Mouse (Mus musculus): ENCODE data around the gene Vav3. TPM values are rescaled to one million over a fixed set of nuclear protein-coding genes. Genes with fewer than 3 reads are reported as not detected.

Gene Vav3
- polyA plus RNA-seq, 1 experiment from 2014 or later: 10.3 TPM

GRCm38 (mm10) chr3:109711751-109712150 lies 371.3 kb downstream of the Vav3 start:
- Histone ChIP-seq H3K9me3 (ENCODE audit: control insufficient read depth, low read length) (no peaks in the 10 kb centered on the region), H3K36me3 (ENCODE audit: control insufficient read depth, insufficient read depth, low read length) (no peaks in the 10 kb centered on the region), H3K4me1 (ENCODE audit: control insufficient read depth, insufficient read depth, low read depth, low read length) (no peaks in the 10 kb centered on the region), H3K27ac (ENCODE audit: low read depth, low read length) (no peak overlapping the region), H3K4me3 (ENCODE audit: low read length) (no peak overlapping the region), H3K4me2 (ENCODE audit: low read length) (no peak overlapping the region), H3K27me3 (replicated peaks; ENCODE audit: control insufficient read depth, insufficient read depth, low read length) (no peaks in the 10 kb centered on the region), H3K9ac (ENCODE audit: low read depth, low read length) (no peak overlapping the region)
- no peak for ATAC-seq
- WGBS: 88% methylated on average over 7 of the region's 7 CpGs

DNA sequence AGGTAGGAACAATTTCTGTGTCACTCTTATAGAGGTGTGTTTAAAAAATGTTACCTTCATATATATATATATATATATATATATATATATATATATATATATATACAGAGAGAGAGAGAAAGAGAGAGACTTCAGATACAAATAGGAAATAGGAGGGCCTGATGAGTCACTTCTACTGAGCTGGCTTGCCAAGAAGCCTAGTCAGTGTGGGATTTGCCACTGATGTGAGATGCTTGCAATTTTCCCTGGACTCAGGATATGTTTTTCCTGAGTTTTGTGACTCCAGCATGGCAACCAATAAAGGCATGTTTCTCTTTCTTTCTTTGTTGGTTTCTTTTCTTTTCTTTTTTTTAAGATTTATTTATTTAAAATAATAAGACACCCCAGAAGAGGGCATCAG lies 374.0 kb downstream of the Vav3 start:
- Histone ChIP-seq H3K4me3 (ENCODE audit: low read length) (no peak overlapping the region), H3K4me1 (ENCODE audit: control insufficient read depth, insufficient read depth, low read depth, low read length) (no peaks in the 10 kb centered on the region), H3K9ac (ENCODE audit: low read depth, low read length) (no peak overlapping the region), H3K27me3 (replicated peaks; ENCODE audit: control insufficient read depth, insufficient read depth, low read length) (no peaks in the 10 kb centered on the region), H3K27ac (ENCODE audit: low read depth, low read length) (no peak overlapping the region), H3K36me3 (ENCODE audit: control insufficient read depth, insufficient read depth, low read length) (no peaks in the 10 kb centered on the region), H3K9me3 (ENCODE audit: control insufficient read depth, low read length) (no peaks in the 10 kb centered on the region), H3K4me2 (ENCODE audit: low read length) (no peak overlapping the region)
- no peak for ATAC-seq

GRCm38 (mm10) chr3:109721753-109722152 lies 381.3 kb downstream of the Vav3 start:
- WGBS: 95% methylated on average over 3 of the region's 3 CpGs

DNA sequence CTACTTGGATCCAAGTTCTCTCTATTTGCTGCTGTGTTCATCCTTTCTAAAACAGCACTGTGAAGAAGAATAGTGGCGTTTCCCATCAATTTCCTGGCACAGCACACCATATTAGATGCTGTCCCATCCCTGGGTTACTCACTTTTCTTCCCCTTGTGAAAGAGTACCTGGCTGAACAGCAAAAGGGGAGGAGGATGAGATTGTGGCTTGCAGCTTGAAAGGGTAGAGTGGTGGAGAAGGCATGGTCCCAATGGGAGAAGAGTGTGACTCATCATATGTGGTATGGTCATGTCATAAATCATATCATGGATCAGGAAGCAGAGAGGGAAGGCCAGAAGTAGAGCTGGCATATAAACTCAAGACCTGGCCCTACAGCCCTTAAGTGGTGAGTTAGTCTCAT lies 386.3 kb downstream of the Vav3 start:
- Histone ChIP-seq H3K9ac (ENCODE audit: low read depth, low read length) (no peak overlapping the region), H3K4me3 (ENCODE audit: low read length) (no peak overlapping the region), H3K27me3 (replicated peaks; ENCODE audit: control insufficient read depth, insufficient read depth, low read length) (no peaks in the 10 kb centered on the region), H3K4me1 (ENCODE audit: control insufficient read depth, insufficient read depth, low read depth, low read length) (peaks cover 5% of the 10 kb centered on the region; the same call in 1 of the 2 replicates), H3K4me2 (ENCODE audit: low read length) (no peak overlapping the region), H3K27ac (ENCODE audit: low read depth, low read length) (no peak overlapping the region), H3K9me3 (ENCODE audit: control insufficient read depth, low read length) (no peaks in the 10 kb centered on the region), H3K36me3 (ENCODE audit: control insufficient read depth, insufficient read depth, low read length) (no peaks in the 10 kb centered on the region)
- ATAC-seq: no peak
- 79% methylated on average over 1 of the region's 1 CpGs for WGBS

More at GRCm38 (mm10) chr3:109721753-109722152, 381.3 kb downstream of the Vav3 start:
- H3K27ac ChIP-seq (ENCODE audit: low read depth, low read length): no peak overlapping the region
- no peaks in the 10 kb centered on the region for H3K9me3 ChIP-seq (ENCODE audit: control insufficient read depth, low read length)
- ATAC-seq: no peak
- no peaks in the 10 kb centered on the region for H3K4me1 ChIP-seq (ENCODE audit: control insufficient read depth, insufficient read depth, low read depth, low read length)
- H3K4me2 ChIP-seq (ENCODE audit: low read length): no peak overlapping the region
- H3K4me3 ChIP-seq (ENCODE audit: low read length): no peak overlapping the region
- H3K27me3 ChIP-seq (replicated peaks; ENCODE audit: control insufficient read depth, insufficient read depth, low read length): no peaks in the 10 kb centered on the region
- no peak overlapping the region for H3K9ac ChIP-seq (ENCODE audit: low read depth, low read length)
- H3K36me3 ChIP-seq (ENCODE audit: control insufficient read depth, insufficient read depth, low read length): no peaks in the 10 kb centered on the region

DNA sequence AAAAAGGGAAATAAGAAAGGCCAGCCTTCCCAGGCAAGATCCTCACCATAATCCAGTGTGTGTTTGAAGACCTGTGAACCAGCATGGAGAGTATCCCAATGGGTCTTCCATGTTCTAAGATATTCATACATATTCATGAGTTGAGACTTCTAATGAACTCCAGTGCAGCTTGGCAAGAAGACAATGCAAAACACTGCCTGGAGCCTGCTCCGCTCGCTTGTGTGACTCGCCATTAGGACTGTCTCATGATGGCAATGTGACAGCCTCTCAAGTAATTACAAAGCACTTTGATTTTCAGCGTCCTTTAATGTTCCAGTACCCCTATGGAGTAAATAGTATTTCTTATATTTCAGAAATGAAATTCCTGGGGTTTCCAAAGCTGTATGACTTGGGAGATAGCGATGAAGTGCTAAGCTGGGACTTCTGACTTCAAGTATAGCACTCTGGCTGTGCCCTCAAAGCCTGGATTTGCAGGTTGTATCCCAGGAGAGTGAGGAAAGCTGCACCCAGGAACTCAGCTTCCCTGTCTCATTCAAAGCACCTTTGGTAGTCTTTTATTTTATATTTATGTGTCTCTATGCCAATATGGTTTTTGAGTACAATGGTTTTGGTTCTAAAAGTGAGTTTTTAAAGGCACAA lies 391.3 kb downstream of the Vav3 start:
- Histone ChIP-seq H3K36me3 (ENCODE audit: control insufficient read depth, insufficient read depth, low read length) (no peaks in the 10 kb centered on the region), H3K9me3 (ENCODE audit: control insufficient read depth, low read length) (no peaks in the 10 kb centered on the region), H3K27me3 (replicated peaks; ENCODE audit: control insufficient read depth, insufficient read depth, low read length) (no peaks in the 10 kb centered on the region), H3K4me3 (ENCODE audit: low read length) (no peak overlapping the region), H3K9ac (ENCODE audit: low read depth, low read length) (no peak overlapping the region), H3K4me2 (ENCODE audit: low read length) (no peak overlapping the region), H3K4me1 (ENCODE audit: control insufficient read depth, insufficient read depth, low read depth, low read length) (peaks cover 7% of the 10 kb centered on the region), H3K27ac (ENCODE audit: low read depth, low read length) (no peak overlapping the region)
- WGBS: 22% methylated on average over 5 of the region's 5 CpGs
- peak; percentile 77 for ATAC-seq

DNA sequence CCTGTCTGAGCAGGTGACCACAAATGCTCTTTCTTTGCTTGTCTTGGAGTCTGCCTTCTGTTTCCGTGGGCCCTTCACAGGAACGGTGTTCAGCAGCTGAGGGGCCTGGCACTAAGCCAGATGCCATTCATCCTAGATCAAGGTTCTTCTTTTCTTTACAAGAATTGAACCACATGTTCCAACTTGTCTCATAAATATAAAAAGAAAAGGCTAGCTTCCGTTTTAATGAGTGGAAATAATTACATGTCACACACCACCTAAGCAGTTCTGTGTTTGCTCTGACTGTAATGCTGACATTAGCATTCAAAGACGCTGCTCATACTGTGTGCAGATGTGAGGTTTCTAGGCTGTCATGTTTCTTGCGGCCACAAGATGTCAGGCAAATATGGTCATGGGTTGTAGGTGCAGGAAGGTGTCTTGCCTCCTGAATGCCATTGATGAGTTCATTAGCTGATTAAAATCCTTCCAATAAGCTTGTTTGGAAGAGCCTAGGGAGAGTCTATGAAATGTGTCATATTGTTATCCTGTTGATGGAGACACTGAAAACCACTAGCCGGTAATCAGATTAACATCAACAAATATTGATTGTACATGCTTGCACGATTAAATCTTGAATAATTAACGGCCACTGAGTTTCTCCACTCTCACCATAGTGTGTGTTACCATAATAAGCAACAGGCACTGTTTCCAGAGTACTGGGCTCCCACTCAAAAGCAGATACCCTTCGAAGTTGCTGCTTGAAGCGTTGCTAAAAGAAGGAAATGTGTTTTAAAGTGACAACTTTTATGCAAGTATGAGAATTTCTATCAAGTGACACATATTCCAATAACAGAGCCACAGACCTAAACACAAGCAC lies 392.1 kb downstream of the Vav3 start:
- peak; percentile 93 for ATAC-seq
- no peaks in the 10 kb centered on the region for H3K36me3 ChIP-seq (ENCODE audit: control insufficient read depth, insufficient read depth, low read length)
- H3K9me3 ChIP-seq (ENCODE audit: control insufficient read depth, low read length): no peaks in the 10 kb centered on the region
- no peak overlapping the region for H3K27ac ChIP-seq (ENCODE audit: low read depth, low read length)
- H3K4me2 ChIP-seq (ENCODE audit: low read length): no peak overlapping the region
- H3K4me3 ChIP-seq (ENCODE audit: low read length): no peak overlapping the region
- no peak overlapping the region for H3K9ac ChIP-seq (ENCODE audit: low read depth, low read length)
- WGBS: 39% methylated on average over 10 of the region's 10 CpGs
- no peaks in the 10 kb centered on the region for H3K27me3 ChIP-seq (replicated peaks; ENCODE audit: control insufficient read depth, insufficient read depth, low read length)
- peaks cover 7% of the 10 kb centered on the region for H3K4me1 ChIP-seq (ENCODE audit: control insufficient read depth, insufficient read depth, low read depth, low read length)

Other genes starting within 250 kb of the Vav3 start
- 3.6 and 5.7 TPM in 2 replicates for gene Slc25a24, start 217.5 kb upstream of the Vav3 start, polyA plus RNA-seq (2015; fragmentation: Nextera tagmentation; extraction: Ambion mirVana)